10 mouse cellular contexts compared by ENCODE assay signal in genomic region chr10:67099183-67099929, GRCm38 (mm10). TPM values are rescaled to one million over a fixed set of nuclear protein-coding genes. Genes with fewer than 3 reads are reported as not detected.
DNase-seq lines count a peak whose midpoint lies in the region; ATAC-seq and TF ChIP-seq lines count a peak whose summit lies in the region.
"Had no signal": no experiment of that assay in that cellular context is flagged by ENCODE, and none has a peak within 500 bp of the region (broad histone marks: within the 10 kb centered on the region; RNA-seq: fewer than 3 reads in every experiment).

No protein-coding gene starts in this region.

- peak overlapping the region; percentile 91 for H3K4me2 ChIP-seq in liver, postnatal 0 days (ENCODE audit: low read depth, low read length)
- no peak overlapping the region for H3K4me2 ChIP-seq in liver, embryonic 12.5 days
- peak overlapping the region; percentile 91 for H3K4me2 ChIP-seq in hindbrain, embryonic 13.5 days

- intact Hi-C loops in gastrocnemius, postnatal 36 days (cut with DNase I): loop anchor here (5.0 kb wide), 1 partner anchor 47 kb away; no protein-coding TSS in a partner anchor

- H3K27me3 ChIP-seq in liver, postnatal 0 days (ENCODE audit: insufficient read depth, low read length): no peaks in the 10 kb centered on the region
- no peaks in the 10 kb centered on the region for H3K27me3 ChIP-seq in liver, embryonic 12.5 days (replicated peaks)
- no peaks in the 10 kb centered on the region for H3K27me3 ChIP-seq in hindbrain, embryonic 13.5 days
- no peaks in the 10 kb centered on the region for H3K27me3 ChIP-seq in small intestine, adult 2 months (ENCODE audit: control insufficient read depth, insufficient read depth, low read length)

- TF ChIP-seq EP300 in liver, postnatal 0 days (IDR thresholded peaks at IDR 0.05; ENCODE audit: low read depth): no peak

- no peaks in the 10 kb centered on the region for H3K36me3 ChIP-seq in liver, postnatal 0 days (replicated peaks; ENCODE audit: insufficient read depth, low read length)
- H3K36me3 ChIP-seq in liver, embryonic 12.5 days: no peaks in the 10 kb centered on the region
- H3K36me3 ChIP-seq in hindbrain, embryonic 13.5 days: no peaks in the 10 kb centered on the region
- H3K36me3 ChIP-seq in small intestine, adult 2 months (ENCODE audit: control insufficient read depth, insufficient read depth, low read length): peaks cover 1% of the 10 kb centered on the region; the same call in 1 of the 2 replicates

- TF ChIP-seq POLR2A in small intestine, adult 2 months (IDR thresholded peaks at IDR 0.05; ENCODE audit: low read depth, low read length): no peak

- no peak overlapping the region for H3K9ac ChIP-seq in liver, postnatal 0 days (replicated peaks)
- no peak overlapping the region for H3K9ac ChIP-seq in liver, embryonic 12.5 days
- peak overlapping the region; percentile 99 for H3K9ac ChIP-seq in hindbrain, embryonic 13.5 days

- H3K4me3 ChIP-seq in liver, postnatal 0 days (ENCODE audit: low read depth, low read length): no peak overlapping the region
- H3K4me3 ChIP-seq in liver, embryonic 12.5 days: no peak overlapping the region
- peak overlapping the region; percentile 93 for H3K4me3 ChIP-seq in hindbrain, embryonic 13.5 days
- no peak overlapping the region for H3K4me3 ChIP-seq in small intestine, adult 2 months (ENCODE audit: low read depth, low read length)

- 76% methylated on average over 13 of the region's 13 CpGs for WGBS in liver, postnatal 0 days (ENCODE audit: insufficient replicate concordance)
- 77% methylated on average over 13 of the region's 13 CpGs for WGBS in liver, embryonic 12.5 days (ENCODE audit: insufficient replicate concordance)
- WGBS in hindbrain, embryonic 13.5 days: 53% methylated on average over 13 of the region's 13 CpGs
- 79% methylated on average over 13 of the region's 13 CpGs for WGBS in small intestine, adult 2 months

- H3K4me1 ChIP-seq in liver, postnatal 0 days (ENCODE audit: insufficient read depth): peaks cover 61% of the 10 kb centered on the region
- peaks cover 69% of the 10 kb centered on the region for H3K4me1 ChIP-seq in liver, embryonic 12.5 days
- peaks cover 81% of the 10 kb centered on the region for H3K4me1 ChIP-seq in hindbrain, embryonic 13.5 days (replicated peaks)
- H3K4me1 ChIP-seq in small intestine, adult 2 months (ENCODE audit: control insufficient read depth, insufficient read depth, insufficient read length, low read length): peaks cover 33% of the 10 kb centered on the region

- peak overlapping the region; percentile 98; the same call in 1 of the 2 replicates for H3K27ac ChIP-seq in liver, postnatal 0 days (ENCODE audit: low read depth)
- H3K27ac ChIP-seq in liver, embryonic 12.5 days: no peak overlapping the region
- H3K27ac ChIP-seq in hindbrain, embryonic 13.5 days: no peak overlapping the region
- H3K27ac ChIP-seq in small intestine, adult 2 months (ENCODE audit: insufficient read depth, low read depth, low read length): peak overlapping the region; percentile 50
- H3K27ac ChIP-seq: macrophage had no signal

- TF ChIP-seq CTCF in liver, postnatal 0 days (IDR thresholded peaks at IDR 0.05; ENCODE audit: low read depth): no peak
- TF ChIP-seq CTCF in small intestine, adult 2 months (IDR thresholded peaks at IDR 0.05; ENCODE audit: extremely low read depth, insufficient read length, insufficient replicate concordance, low read depth, low read length): no peak

- DNase-seq in gastrocnemius, adult 18-20 months (ENCODE audit: low spot score): peak; percentile 45
- DNase-seq in gastrocnemius, postnatal 36 days: no peak
- no peak for DNase-seq in liver, postnatal 0 days
- DNase-seq in layer of hippocampus, adult 9-10 months (ENCODE audit: low spot score): no peak
- DNase-seq in gastrocnemius, postnatal 25 days: no peak
- DNase-seq: adrenal gland, postnatal 36 days had no signal

- H3K9me3 ChIP-seq in liver, postnatal 0 days (ENCODE audit: low read length): no peaks in the 10 kb centered on the region
- H3K9me3 ChIP-seq in liver, embryonic 12.5 days (replicated peaks): no peaks in the 10 kb centered on the region
- H3K9me3 ChIP-seq in hindbrain, embryonic 13.5 days: no peaks in the 10 kb centered on the region

- ATAC-seq in liver, postnatal 0 days: no peak
- no peak for ATAC-seq in liver, embryonic 12.5 days
- ATAC-seq in hindbrain, embryonic 13.5 days (ENCODE audit: low FRiP score): no peak

RNA-seq across cellular contexts. Expression of gene Reep3, which starts 2.6 kb away (rescaled TPM):
- total RNA-seq in gastrocnemius, adult 18-20 months (2021): 10 to 100 TPM; 10.0 to 11.1 TPM
- total RNA-seq in gastrocnemius, postnatal 36 days (2021): 10 to 100 TPM; 10.0 to 10.2 TPM
- 18.5 and 19.6 TPM in 2 replicates for polyA plus RNA-seq in liver, postnatal 0 days (2015; fragmentation: Nextera tagmentation; extraction: Ambion mirVana)
- polyA plus RNA-seq in liver, embryonic 12.5 days (2016; fragmentation: Nextera tagmentation; extraction: Ambion mirVana): 8.7 and 8.8 TPM in 2 replicates
- polyA plus RNA-seq in hindbrain, embryonic 13.5 days (2015; fragmentation: Nextera tagmentation; extraction: Ambion mirVana): 42.6 and 44.9 TPM in 2 replicates
- 7.8 and 16.4 TPM in 2 replicates for polyA plus RNA-seq in small intestine, adult 2 months (2012; rRNA removed)
- 10 to 100 TPM; 10.3 to 12.6 TPM for total RNA-seq in gastrocnemius, postnatal 25 days (2021)

RNA-seq across cellular contexts. Expression of gene Jmjd1c, which starts 3.4 kb away (rescaled TPM):
- 10 to 100 TPM; 23.5 to 25.4 TPM for total RNA-seq in gastrocnemius, adult 18-20 months (2021)
- 10 to 100 TPM; 20.2 to 21.5 TPM for total RNA-seq in gastrocnemius, postnatal 36 days (2021)
- polyA plus RNA-seq in liver, postnatal 0 days (2015; fragmentation: Nextera tagmentation; extraction: Ambion mirVana): 15.0 and 15.7 TPM in 2 replicates
- polyA plus RNA-seq in liver, embryonic 12.5 days (2016; fragmentation: Nextera tagmentation; extraction: Ambion mirVana): 16.1 and 16.3 TPM in 2 replicates
- 47.7 and 50.3 TPM in 2 replicates for polyA plus RNA-seq in hindbrain, embryonic 13.5 days (2015; fragmentation: Nextera tagmentation; extraction: Ambion mirVana)
- 8.6 and 22.7 TPM in 2 replicates for polyA plus RNA-seq in small intestine, adult 2 months (2012; rRNA removed)
- total RNA-seq in gastrocnemius, postnatal 25 days (2021): 10 to 100 TPM; 18.1 to 23.6 TPM

Comparison
In these comparisons a context has a peak if more than half of its experiments do, and no peak if none do; other contexts are left out.
1. H3K27ac ChIP-seq: peak in liver, postnatal 0 days (single experiment) and small intestine, adult 2 months (single experiment); none in liver, embryonic 12.5 days (single experiment) and hindbrain, embryonic 13.5 days (single experiment).